Mouse (Mus musculus): ENCODE measurements around the gene Tas2r124. TPM values are rescaled to one million over a fixed set of nuclear protein-coding genes. Genes with fewer than 3 reads are reported as not detected.

Tas2r124 gene
- not detected in 2 replicates for polyA plus RNA-seq (2015; fragmentation: Nextera tagmentation; extraction: Ambion mirVana)

DNA sequence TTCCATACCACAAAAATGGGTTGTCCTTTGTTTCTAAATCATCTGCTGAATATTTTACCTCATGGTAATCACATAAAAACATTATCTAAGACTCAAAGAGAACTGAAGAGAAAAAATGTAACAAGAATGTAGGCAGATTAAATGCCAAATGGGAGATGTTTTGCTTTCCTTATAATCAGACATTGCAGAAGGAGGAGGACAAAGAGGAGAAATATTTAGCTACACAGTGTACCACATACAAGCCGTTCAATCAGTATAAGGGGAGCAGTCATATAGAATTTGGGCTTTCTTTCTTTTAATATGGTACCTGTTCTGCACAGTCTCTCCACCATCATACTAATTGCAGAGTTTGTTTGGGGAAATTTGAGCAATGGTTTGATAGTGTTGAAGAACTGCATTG, at the start of gene Tas2r124:
TSS of gene Tas2r124 (plus strand) at position 301 of the 400 bp plus-strand sequence.
- H3K4me1 ChIP-seq: no peaks in the 10 kb centered on the region
- 94% methylated on average over 1 of the region's 1 CpGs for WGBS
- H3K4me2 ChIP-seq: no peak within 1 kb of the TSS
- H3K9me3 ChIP-seq: no peaks in the 10 kb centered on the region
- H3K27ac ChIP-seq: no peak within 1 kb of the TSS
- no peak within 1 kb of the TSS for H3K9ac ChIP-seq
- H3K36me3 ChIP-seq: no peaks in the 10 kb centered on the region
- no peaks in the 10 kb centered on the region for H3K27me3 ChIP-seq
- no peak for ATAC-seq (ENCODE audit: insufficient number of reproducible peaks, low FRiP score, low TSS enrichment, low read depth)
- H3K4me3 ChIP-seq: no peak within 1 kb of the TSS

DNA sequence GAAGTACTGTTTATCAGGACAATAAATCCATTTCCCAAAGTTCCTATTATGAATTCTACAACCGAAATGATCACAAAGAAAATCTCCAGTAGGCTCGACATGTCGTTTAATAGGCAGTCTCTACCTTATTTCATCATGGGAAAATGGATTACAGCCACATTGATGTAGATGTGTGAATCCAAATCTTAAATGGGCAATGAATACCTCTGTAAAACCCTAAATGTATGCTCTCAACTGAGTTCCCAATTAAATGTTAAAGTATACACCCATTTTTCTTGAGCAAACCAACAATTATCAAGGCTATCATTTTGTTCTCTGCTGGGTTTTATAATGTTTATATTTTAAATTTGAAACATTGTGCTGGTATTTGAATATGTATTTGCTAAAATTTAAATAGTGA, 42.7 kb upstream of the Tas2r124 start, which contains the start of gene Tas2r122:
TSS of gene Tas2r122 (minus strand) at position 101 of the 400 bp plus-strand sequence.
- Histone ChIP-seq H3K4me3 (no peak within 1 kb of the TSS), H3K4me1 (no peaks in the 10 kb centered on the region), H3K36me3 (no peaks in the 10 kb centered on the region), H3K27me3 (no peaks in the 10 kb centered on the region), H3K27ac (no peak within 1 kb of the TSS), H3K9me3 (no peaks in the 10 kb centered on the region), H3K9ac (no peak within 1 kb of the TSS), H3K4me2 (no peak within 1 kb of the TSS)
- 74% methylated on average over 3 of the region's 3 CpGs for WGBS
- ATAC-seq (ENCODE audit: insufficient number of reproducible peaks, low FRiP score, low TSS enrichment, low read depth): no peak

DNA sequence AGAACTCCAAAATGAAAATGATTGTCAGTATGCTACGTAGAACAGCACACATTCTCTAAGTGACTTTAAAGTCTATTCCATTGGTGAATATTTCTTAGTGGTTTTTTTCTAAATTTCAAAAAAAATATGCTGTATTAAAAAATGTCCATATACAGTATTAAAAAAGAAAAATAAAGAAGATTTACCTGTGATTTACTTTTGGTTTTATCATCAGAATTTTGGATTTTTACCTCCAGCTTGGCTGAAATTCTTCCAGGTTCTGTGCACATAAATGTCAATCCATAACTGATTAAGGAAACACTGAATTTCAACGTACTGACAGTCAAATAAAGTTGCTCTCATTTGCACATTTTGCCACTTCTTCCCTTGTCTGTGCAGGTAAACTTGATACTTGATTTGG, 16.6 kb upstream of the Tas2r124 start, which contains the start of gene Tas2r115:
TSS of gene Tas2r115 (minus strand) at position 101 of the 400 bp plus-strand sequence.
- Histone ChIP-seq H3K27me3 (no peaks in the 10 kb centered on the region), H3K9ac (no peak within 1 kb of the TSS), H3K27ac (no peak within 1 kb of the TSS), H3K36me3 (no peaks in the 10 kb centered on the region), H3K4me1 (no peaks in the 10 kb centered on the region), H3K4me3 (no peak within 1 kb of the TSS), H3K4me2 (no peak within 1 kb of the TSS), H3K9me3 (no peaks in the 10 kb centered on the region)
- ATAC-seq (ENCODE audit: insufficient number of reproducible peaks, low FRiP score, low TSS enrichment, low read depth): no peak
- 73% methylated on average over 2 of the region's 2 CpGs for WGBS

DNA sequence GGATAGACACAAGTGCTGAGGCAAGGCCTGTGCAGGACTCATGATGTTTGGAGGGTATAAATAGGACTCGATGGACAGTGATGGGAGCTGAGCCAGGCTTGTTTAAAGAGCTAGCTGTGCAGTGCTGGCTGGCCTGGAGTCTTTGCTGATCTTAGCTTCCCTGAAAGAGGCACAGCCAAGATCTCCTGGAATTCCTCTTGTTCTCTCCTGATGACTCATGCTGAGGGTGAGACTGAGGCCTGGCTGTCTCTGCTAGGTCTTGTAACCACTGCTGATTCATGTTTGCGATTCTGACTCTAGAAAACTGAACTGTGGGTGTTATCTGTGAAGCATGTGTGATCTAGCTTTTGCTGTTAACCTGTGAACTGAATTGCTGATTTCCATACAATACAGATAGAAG, 4.3 kb upstream of the Tas2r124 start:
- Histone ChIP-seq H3K4me3 (no peak overlapping the region), H3K36me3 (no peaks in the 10 kb centered on the region), H3K27ac (no peak overlapping the region), H3K9ac (no peak overlapping the region), H3K4me1 (no peaks in the 10 kb centered on the region), H3K27me3 (no peaks in the 10 kb centered on the region), H3K9me3 (no peaks in the 10 kb centered on the region), H3K4me2 (no peak overlapping the region)
- ATAC-seq (ENCODE audit: insufficient number of reproducible peaks, low FRiP score, low TSS enrichment, low read depth): no peak
- WGBS: 82% methylated on average over 2 of the region's 2 CpGs

DNA sequence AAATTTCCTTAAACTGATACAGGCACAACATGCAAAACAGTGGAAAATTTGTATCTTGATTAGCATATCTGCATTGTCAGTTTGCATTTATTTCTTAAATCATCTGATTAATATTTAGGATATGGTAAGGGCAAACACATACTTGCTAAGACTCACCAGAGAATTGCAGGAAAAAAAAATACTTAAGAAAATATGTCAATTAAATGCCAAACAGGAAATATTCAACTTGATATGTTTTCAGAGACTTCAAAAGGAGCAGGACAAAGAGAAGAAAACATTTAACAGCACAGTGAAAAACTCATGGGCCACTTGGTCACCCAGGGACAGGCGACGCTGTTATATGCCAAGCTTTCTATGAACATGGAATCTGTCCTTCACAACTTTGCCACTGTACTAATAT, 7.3 kb downstream of the Tas2r124 start, which contains the start of gene Tas2r102:
TSS of gene Tas2r102 (plus strand) at position 301 of the 400 bp plus-strand sequence.
- Histone ChIP-seq H3K27ac (no peak within 1 kb of the TSS), H3K9ac (no peak within 1 kb of the TSS), H3K4me1 (no peaks in the 10 kb centered on the region), H3K27me3 (no peaks in the 10 kb centered on the region), H3K4me3 (no peak within 1 kb of the TSS), H3K9me3 (no peaks in the 10 kb centered on the region), H3K4me2 (no peak within 1 kb of the TSS), H3K36me3 (no peaks in the 10 kb centered on the region)
- WGBS: 88% methylated on average over 2 of the region's 2 CpGs
- no peak for ATAC-seq (ENCODE audit: insufficient number of reproducible peaks, low FRiP score, low TSS enrichment, low read depth)

DNA sequence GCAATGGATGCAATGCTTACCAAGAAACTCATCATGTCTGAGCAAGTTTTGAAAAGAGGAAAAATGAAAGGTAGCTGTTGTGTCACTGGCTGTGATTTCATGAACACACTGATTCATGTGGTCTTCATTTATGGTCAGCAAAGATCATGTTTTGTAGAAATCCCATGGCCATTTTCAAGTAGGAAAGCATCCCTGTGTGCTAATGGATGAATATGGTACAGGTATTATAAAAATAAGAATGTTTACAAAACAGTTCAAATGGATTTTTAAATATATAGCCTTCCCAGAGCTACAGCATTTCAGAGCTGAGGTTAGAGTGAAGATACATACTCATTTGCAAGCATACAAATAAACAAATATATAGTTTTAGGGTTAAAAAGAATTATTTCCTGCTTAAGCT, 23.5 kb downstream of the Tas2r124 start, which contains the start of gene Tas2r136:
TSS of gene Tas2r136 (minus strand) at position 101 of the 400 bp plus-strand sequence.
- no peak for ATAC-seq (ENCODE audit: insufficient number of reproducible peaks, low FRiP score, low TSS enrichment, low read depth)
- H3K4me1 ChIP-seq: no peaks in the 10 kb centered on the region
- H3K27me3 ChIP-seq: no peaks in the 10 kb centered on the region
- H3K9ac ChIP-seq: no peak within 1 kb of the TSS
- H3K4me3 ChIP-seq: no peak within 1 kb of the TSS
- no peak within 1 kb of the TSS for H3K27ac ChIP-seq
- H3K36me3 ChIP-seq: no peaks in the 10 kb centered on the region
- H3K4me2 ChIP-seq: no peak within 1 kb of the TSS
- H3K9me3 ChIP-seq: no peaks in the 10 kb centered on the region

DNA sequence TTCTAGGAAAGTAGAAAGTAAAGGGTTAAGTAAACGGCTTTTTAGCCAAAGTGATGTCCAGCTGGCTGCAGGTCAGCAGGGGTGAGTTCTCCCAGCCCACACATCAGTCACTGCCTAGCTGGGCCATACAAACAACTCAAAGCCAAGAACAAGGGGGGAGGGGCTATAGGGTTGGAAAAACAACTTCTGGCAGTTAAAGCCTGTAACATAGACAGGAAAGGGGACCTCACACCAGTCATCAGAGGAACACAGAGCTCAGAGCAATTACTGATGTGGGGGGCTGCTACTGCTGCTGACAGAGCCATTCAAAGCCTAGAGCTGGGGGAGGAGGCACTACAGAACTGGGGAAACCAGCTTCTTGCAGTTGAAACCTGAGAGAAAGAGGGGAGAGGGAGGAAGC, 40.9 kb downstream of the Tas2r124 start:
- Histone ChIP-seq H3K9ac (no peak overlapping the region), H3K4me1 (no peaks in the 10 kb centered on the region), H3K9me3 (0 out of 2 replicates have a peak, but pooled peaks cover 4% of the 10 kb centered on the region), H3K4me2 (no peak overlapping the region), H3K4me3 (no peak overlapping the region), H3K27ac (no peak overlapping the region), H3K27me3 (no peaks in the 10 kb centered on the region), H3K36me3 (no peaks in the 10 kb centered on the region)
- 18% methylated on average over 1 of the region's 1 CpGs for WGBS
- ATAC-seq (ENCODE audit: insufficient number of reproducible peaks, low FRiP score, low TSS enrichment, low read depth): no peak

DNA sequence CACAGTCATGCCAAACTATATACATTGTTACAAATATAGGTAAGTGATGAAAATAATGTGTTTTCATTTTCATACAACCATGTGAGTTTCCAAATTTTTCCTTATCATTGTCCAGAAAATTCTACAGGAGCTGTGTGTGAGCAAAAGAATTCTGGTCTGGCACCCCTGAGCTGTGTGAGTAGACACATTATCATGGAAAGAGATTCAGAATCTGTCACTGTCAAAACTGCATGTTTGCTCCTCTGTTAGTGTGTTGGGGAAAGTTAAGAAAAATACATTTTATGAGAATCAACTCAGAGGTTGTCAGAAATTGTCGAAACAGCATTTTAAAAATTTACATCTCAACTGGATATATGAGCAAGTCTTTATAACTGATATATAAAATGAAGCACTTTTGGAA, 48.0 kb downstream of the Tas2r124 start, which contains the start of gene Tas2r117:
TSS of gene Tas2r117 (plus strand) at position 301 of the 400 bp plus-strand sequence.
- Histone ChIP-seq H3K36me3 (no peaks in the 10 kb centered on the region), H3K4me2 (no peak within 1 kb of the TSS), H3K4me1 (no peaks in the 10 kb centered on the region), H3K27me3 (no peaks in the 10 kb centered on the region), H3K9me3 (no peaks in the 10 kb centered on the region), H3K9ac (no peak within 1 kb of the TSS), H3K4me3 (no peak within 1 kb of the TSS), H3K27ac (no peak within 1 kb of the TSS)
- no peak for ATAC-seq (ENCODE audit: insufficient number of reproducible peaks, low FRiP score, low TSS enrichment, low read depth)
- WGBS: 81% methylated on average over 1 of the region's 1 CpGs

Other genes with a start within 250 kb of the Tas2r124 start
- gene Prh1, start 184.9 kb upstream of the Tas2r124 start, polyA plus RNA-seq (2015; fragmentation: Nextera tagmentation; extraction: Ambion mirVana): not detected in 2 replicates
- gene Prp2, start 158.8 kb upstream of the Tas2r124 start, polyA plus RNA-seq (2015; fragmentation: Nextera tagmentation; extraction: Ambion mirVana): not detected in 2 replicates
- gene A630073D07Rik, start 103.2 kb upstream of the Tas2r124 start, polyA plus RNA-seq (2015; fragmentation: Nextera tagmentation; extraction: Ambion mirVana): not detected in 2 replicates
- not detected in 2 replicates for gene Tas2r120, start 97.8 kb upstream of the Tas2r124 start, polyA plus RNA-seq (2015; fragmentation: Nextera tagmentation; extraction: Ambion mirVana)
- not detected in 2 replicates for gene Tas2r121, start 53.7 kb upstream of the Tas2r124 start, polyA plus RNA-seq (2015; fragmentation: Nextera tagmentation; extraction: Ambion mirVana)
- not detected in 2 replicates for gene Tas2r122, start 42.8 kb upstream of the Tas2r124 start, polyA plus RNA-seq (2015; fragmentation: Nextera tagmentation; extraction: Ambion mirVana)
- not detected in 2 replicates for gene Tas2r115, start 16.7 kb upstream of the Tas2r124 start, polyA plus RNA-seq (2015; fragmentation: Nextera tagmentation; extraction: Ambion mirVana)
- gene Tas2r102, start 7.4 kb downstream of the Tas2r124 start, polyA plus RNA-seq (2015; fragmentation: Nextera tagmentation; extraction: Ambion mirVana): not detected in 2 replicates
- gene Tas2r136, start 23.4 kb downstream of the Tas2r124 start, polyA plus RNA-seq (2015; fragmentation: Nextera tagmentation; extraction: Ambion mirVana): not detected in 2 replicates
- gene Tas2r117, start 48.1 kb downstream of the Tas2r124 start, polyA plus RNA-seq (2015; fragmentation: Nextera tagmentation; extraction: Ambion mirVana): not detected in 2 replicates
- gene Tas2r123, start 92.4 kb downstream of the Tas2r124 start, polyA plus RNA-seq (2015; fragmentation: Nextera tagmentation; extraction: Ambion mirVana): not detected in 2 replicates
- gene Tas2r116, start 100.7 kb downstream of the Tas2r124 start, polyA plus RNA-seq (2015; fragmentation: Nextera tagmentation; extraction: Ambion mirVana): not detected in 2 replicates
- gene Tas2r110, start 113.3 kb downstream of the Tas2r124 start, polyA plus RNA-seq (2015; fragmentation: Nextera tagmentation; extraction: Ambion mirVana): not detected in 2 replicates
- gene Tas2r113, start 138.3 kb downstream of the Tas2r124 start, polyA plus RNA-seq (2015; fragmentation: Nextera tagmentation; extraction: Ambion mirVana): not detected in 2 replicates
- gene Tas2r125, start 154.9 kb downstream of the Tas2r124 start, polyA plus RNA-seq (2015; fragmentation: Nextera tagmentation; extraction: Ambion mirVana): not detected in 2 replicates
- gene Tas2r129, start 196.4 kb downstream of the Tas2r124 start, polyA plus RNA-seq (2015; fragmentation: Nextera tagmentation; extraction: Ambion mirVana): not detected in 2 replicates
- gene Tas2r131, start 203.2 kb downstream of the Tas2r124 start, polyA plus RNA-seq (2015; fragmentation: Nextera tagmentation; extraction: Ambion mirVana): not detected in 2 replicates
- not detected in 2 replicates for gene Tas2r109, start 226.2 kb downstream of the Tas2r124 start, polyA plus RNA-seq (2015; fragmentation: Nextera tagmentation; extraction: Ambion mirVana)